Mouse (Mus musculus): ENCODE measurements around the gene Asic2. TPM values are rescaled to one million over a fixed set of nuclear protein-coding genes. Genes with fewer than 3 reads are reported as not detected.

Asic2 gene
- total and polyA plus RNA-seq, 2 experiments from 2014 or later, result 19.8 to 60.2 TPM

DNA sequence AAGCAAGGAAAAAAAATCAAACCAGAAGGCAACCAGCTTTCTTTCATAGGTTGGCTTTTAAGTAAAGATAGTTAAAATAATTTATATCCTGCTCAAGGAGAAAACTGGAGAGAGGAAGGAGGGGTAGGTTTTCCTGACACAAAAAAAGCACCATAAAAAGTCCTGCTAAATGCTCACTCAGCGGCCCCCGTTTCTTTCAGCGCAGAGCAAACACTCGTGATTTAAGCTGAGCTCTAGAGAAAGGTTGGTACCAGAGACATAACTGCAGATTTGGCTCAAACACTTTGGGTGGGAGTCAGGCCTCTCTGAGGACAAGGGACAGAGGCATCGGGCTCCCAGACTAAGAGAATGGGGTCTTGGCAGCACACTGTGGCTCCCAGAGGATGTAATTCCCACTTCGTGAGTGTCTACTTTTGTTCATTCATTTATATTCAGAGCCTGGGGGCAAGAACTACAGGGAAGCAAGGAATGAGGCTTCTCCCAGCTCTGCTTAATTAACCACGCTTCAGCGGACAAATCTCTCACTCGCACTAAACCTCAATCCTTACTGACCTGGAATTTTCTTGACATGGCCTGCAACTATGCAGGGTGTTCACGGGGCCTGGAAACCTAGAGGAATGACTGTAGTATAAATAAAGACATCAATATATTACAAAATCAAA, 965.4 kb downstream of the Asic2 start:
- H3K27me3 ChIP-seq (ENCODE audit: insufficient read depth, low read length), result no peaks in the 10 kb centered on the region
- no peak overlapping the region for H3K4me2 ChIP-seq (ENCODE audit: low read depth, low read length, poor library complexity, severe bottlenecking)
- 0 out of 2 replicates have a peak overlapping the region, but pooled peaks have one; percentile 26 for H3K27ac ChIP-seq (ENCODE audit: low read depth, low read length)
- no peak for DNase-seq (ENCODE audit: low spot score)
- no peak for TF ChIP-seq CTCF (IDR thresholded peaks at IDR 0.05)
- H3K4me1 ChIP-seq (ENCODE audit: insufficient read depth, low read length), result no peaks in the 10 kb centered on the region
- no peak overlapping the region for H3K9ac ChIP-seq (replicated peaks; ENCODE audit: low read length, poor library complexity, severe bottlenecking)
- 30% methylated on average over 10 of the region's 10 CpGs for WGBS
- H3K4me3 ChIP-seq (ENCODE audit: low read depth, low read length), result no peak overlapping the region
- ATAC-seq (ENCODE audit: low FRiP score), result no peak
- H3K36me3 ChIP-seq (ENCODE audit: insufficient read depth, low read length), result no peaks in the 10 kb centered on the region
- no peaks in the 10 kb centered on the region for H3K9me3 ChIP-seq (ENCODE audit: low read length)

DNA sequence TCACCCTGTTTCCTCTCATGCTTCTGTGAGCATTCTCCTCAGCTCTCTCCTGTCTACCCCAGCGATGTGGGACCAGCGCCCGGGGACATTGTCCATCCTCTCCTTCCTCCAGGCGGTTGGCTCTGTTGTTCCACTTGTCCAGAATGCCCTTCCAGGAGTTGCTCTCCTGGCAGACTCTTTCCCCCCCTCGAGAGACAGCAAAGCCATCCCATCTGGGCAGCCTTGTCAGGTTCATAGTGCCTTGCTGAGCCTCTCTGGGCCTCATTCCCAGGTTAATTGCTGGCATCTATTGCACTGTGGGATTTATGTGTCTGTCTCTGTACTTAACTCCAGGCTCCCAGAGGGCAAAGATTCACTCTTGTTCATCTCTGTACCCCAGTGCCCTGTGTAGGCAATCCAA, 972.6 kb downstream of the Asic2 start:
- WGBS, result 79% methylated on average over 5 of the region's 5 CpGs
- Histone ChIP-seq H3K27ac (ENCODE audit: low read depth, low read length) (no peak overlapping the region), H3K9me3 (ENCODE audit: low read length) (no peaks in the 10 kb centered on the region), H3K36me3 (ENCODE audit: insufficient read depth, low read length) (no peaks in the 10 kb centered on the region), H3K9ac (replicated peaks; ENCODE audit: low read length, poor library complexity, severe bottlenecking) (no peak overlapping the region), H3K4me3 (ENCODE audit: low read depth, low read length) (no peak overlapping the region), H3K27me3 (ENCODE audit: insufficient read depth, low read length) (no peaks in the 10 kb centered on the region), H3K4me2 (ENCODE audit: low read depth, low read length, poor library complexity, severe bottlenecking) (no peak overlapping the region), H3K4me1 (ENCODE audit: insufficient read depth, low read length) (no peaks in the 10 kb centered on the region)
- TF ChIP-seq CTCF (IDR thresholded peaks at IDR 0.05), result no peak
- DNase-seq (ENCODE audit: low spot score), result no peak
- no peak for ATAC-seq (ENCODE audit: low FRiP score)

DNA sequence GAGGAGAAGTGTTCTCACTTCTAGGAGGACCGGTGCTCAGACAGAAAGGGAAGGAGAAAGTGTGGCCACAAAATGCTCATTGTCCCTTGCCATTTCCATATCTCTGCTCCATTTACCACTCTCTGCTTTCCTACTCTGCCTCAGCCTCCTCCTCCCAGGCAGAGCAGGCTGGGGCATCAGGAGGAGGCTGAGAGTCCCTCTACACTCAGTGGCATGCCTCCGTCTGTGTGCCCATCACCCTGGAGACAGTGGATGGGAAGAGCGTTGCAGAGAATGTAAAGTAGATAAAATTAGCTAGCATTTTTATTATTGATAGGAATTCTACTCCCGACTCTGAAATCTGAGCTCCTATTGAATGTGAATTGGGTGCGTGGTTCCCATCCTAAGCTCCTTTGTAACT, 984.7 kb downstream of the Asic2 start:
- peak; percentile 44 for DNase-seq (ENCODE audit: low spot score)
- no peak overlapping the region for H3K27ac ChIP-seq (ENCODE audit: low read depth, low read length)

DNA sequence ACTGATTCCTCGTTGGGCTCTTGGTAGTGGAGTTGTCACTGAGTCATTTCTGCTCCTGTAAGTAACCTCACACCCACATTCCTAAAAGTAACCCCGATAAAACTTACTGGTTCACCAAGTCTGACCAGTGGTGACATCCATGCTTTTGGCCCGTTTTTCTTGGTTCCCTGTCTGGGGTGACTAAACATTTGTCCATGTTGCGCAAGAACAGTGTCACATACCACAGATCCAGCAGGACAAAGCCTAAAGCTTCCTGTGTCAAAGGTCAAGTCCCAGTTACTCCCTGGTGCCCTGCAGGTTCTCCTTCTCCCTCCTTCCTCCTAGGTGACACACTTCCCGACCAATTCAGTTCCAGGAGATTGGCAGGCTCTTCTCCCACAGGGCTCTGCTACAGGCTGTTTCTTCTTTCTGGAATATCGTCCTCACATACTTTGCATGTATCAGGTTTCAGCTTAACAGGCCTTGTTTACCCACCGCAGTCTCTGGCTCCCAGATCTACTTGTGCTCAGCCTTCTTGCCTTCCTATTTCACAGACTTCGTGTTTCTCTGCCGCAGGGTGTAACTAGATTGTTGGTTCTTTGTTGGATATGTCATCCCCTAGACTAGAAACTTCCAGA, 991.9 kb downstream of the Asic2 start:
- no peak for DNase-seq (ENCODE audit: low spot score)
- Histone ChIP-seq H3K4me2 (ENCODE audit: low read depth, low read length, poor library complexity, severe bottlenecking) (no peak overlapping the region), H3K9ac (replicated peaks; ENCODE audit: low read length, poor library complexity, severe bottlenecking) (no peak overlapping the region), H3K4me1 (ENCODE audit: insufficient read depth, low read length) (peaks cover 3% of the 10 kb centered on the region; the same call in 1 of the 2 replicates), H3K27me3 (ENCODE audit: insufficient read depth, low read length) (no peaks in the 10 kb centered on the region), H3K4me3 (ENCODE audit: low read depth, low read length) (no peak overlapping the region), H3K9me3 (ENCODE audit: low read length) (no peaks in the 10 kb centered on the region), H3K27ac (ENCODE audit: low read depth, low read length) (no peak overlapping the region), H3K36me3 (ENCODE audit: insufficient read depth, low read length) (no peaks in the 10 kb centered on the region)
- no peak for ATAC-seq (ENCODE audit: low FRiP score)
- WGBS, result 67% methylated on average over 9 of the region's 9 CpGs
- no peak for TF ChIP-seq CTCF (IDR thresholded peaks at IDR 0.05)

More for the DNA sequence above, 984.7 kb downstream of the Asic2 start:
- Histone ChIP-seq H3K36me3 (ENCODE audit: insufficient read depth, low read length) (no peaks in the 10 kb centered on the region), H3K4me3 (ENCODE audit: low read depth, low read length) (no peak overlapping the region), H3K4me1 (ENCODE audit: insufficient read depth, low read length) (no peaks in the 10 kb centered on the region; the same call in 1 of the 2 replicates), H3K4me2 (ENCODE audit: low read depth, low read length, poor library complexity, severe bottlenecking) (no peak overlapping the region), H3K27me3 (ENCODE audit: insufficient read depth, low read length) (no peaks in the 10 kb centered on the region), H3K9me3 (ENCODE audit: low read length) (no peaks in the 10 kb centered on the region), H3K9ac (replicated peaks; ENCODE audit: low read length, poor library complexity, severe bottlenecking) (no peak overlapping the region)
- 0 out of 2 replicates have a peak, but pooled peaks have one; percentile 65 for ATAC-seq (ENCODE audit: low FRiP score)
- 45% methylated on average over 5 of the region's 5 CpGs for WGBS
- no peak for TF ChIP-seq CTCF (IDR thresholded peaks at IDR 0.05)

DNA sequence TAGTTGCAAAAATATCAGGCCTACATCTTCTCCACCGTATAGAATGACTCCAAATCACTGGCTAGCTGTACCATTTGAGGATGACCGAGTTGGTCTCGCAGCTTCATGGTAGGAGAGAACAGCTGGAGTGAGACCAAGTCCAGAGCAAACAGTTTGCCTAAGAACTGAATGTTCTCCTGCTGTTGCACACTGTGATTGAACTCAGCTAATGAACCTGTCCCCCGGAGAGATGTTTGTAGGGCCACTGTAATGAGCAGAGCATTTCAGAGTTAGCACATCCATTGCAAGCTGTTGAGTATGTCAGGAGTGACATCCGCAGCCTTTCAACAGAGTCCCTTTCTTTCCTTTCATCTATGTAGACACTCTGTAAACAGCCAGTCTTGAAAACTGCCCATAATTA, 993.6 kb downstream of the Asic2 start:
- peaks cover 3% of the 10 kb centered on the region; the same call in 1 of the 2 replicates for H3K4me1 ChIP-seq (ENCODE audit: insufficient read depth, low read length)
- no peak overlapping the region for H3K4me2 ChIP-seq (ENCODE audit: low read depth, low read length, poor library complexity, severe bottlenecking)
- 81% methylated on average over 5 of the region's 5 CpGs for WGBS
- H3K9me3 ChIP-seq (ENCODE audit: low read length), result no peaks in the 10 kb centered on the region
- no peaks in the 10 kb centered on the region for H3K36me3 ChIP-seq (ENCODE audit: insufficient read depth, low read length)
- no peak for ATAC-seq (ENCODE audit: low FRiP score)
- no peak for TF ChIP-seq CTCF (IDR thresholded peaks at IDR 0.05)
- H3K4me3 ChIP-seq (ENCODE audit: low read depth, low read length), result no peak overlapping the region
- no peaks in the 10 kb centered on the region for H3K27me3 ChIP-seq (ENCODE audit: insufficient read depth, low read length)
- no peak overlapping the region for H3K27ac ChIP-seq (ENCODE audit: low read depth, low read length)
- DNase-seq (ENCODE audit: low spot score), result peak; percentile 28
- no peak overlapping the region for H3K9ac ChIP-seq (replicated peaks; ENCODE audit: low read length, poor library complexity, severe bottlenecking)

DNA sequence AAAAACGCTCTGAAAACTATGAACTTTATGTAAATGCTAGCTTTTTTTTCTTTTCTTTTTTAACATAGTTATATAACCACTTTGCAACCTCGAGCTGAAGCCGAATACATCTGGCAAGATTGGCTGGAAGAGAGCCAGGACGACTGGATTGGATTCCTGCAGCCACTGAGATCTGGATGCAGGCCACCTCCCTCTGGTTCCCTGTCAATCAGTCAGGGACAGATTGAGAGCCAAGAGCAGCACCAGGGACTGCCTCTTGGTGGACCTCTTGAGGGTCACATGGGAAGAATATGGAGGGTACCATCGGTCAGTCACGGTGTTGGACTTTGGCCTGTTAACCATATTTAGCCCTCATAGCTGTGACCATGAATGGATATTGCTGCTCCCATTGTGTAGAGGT, 994.3 kb downstream of the Asic2 start:
- Histone ChIP-seq H3K4me2 (ENCODE audit: low read depth, low read length, poor library complexity, severe bottlenecking) (no peak overlapping the region), H3K4me3 (ENCODE audit: low read depth, low read length) (no peak overlapping the region), H3K9ac (replicated peaks; ENCODE audit: low read length, poor library complexity, severe bottlenecking) (no peak overlapping the region), H3K9me3 (ENCODE audit: low read length) (no peaks in the 10 kb centered on the region), H3K4me1 (ENCODE audit: insufficient read depth, low read length) (peaks cover 3% of the 10 kb centered on the region; the same call in 1 of the 2 replicates), H3K27me3 (ENCODE audit: insufficient read depth, low read length) (no peaks in the 10 kb centered on the region), H3K27ac (ENCODE audit: low read depth, low read length) (no peak overlapping the region), H3K36me3 (ENCODE audit: insufficient read depth, low read length) (no peaks in the 10 kb centered on the region)
- ATAC-seq (ENCODE audit: low FRiP score) (no peak), DNase-seq (ENCODE audit: low spot score) (peak; percentile 30)
- no peak for TF ChIP-seq CTCF (IDR thresholded peaks at IDR 0.05)
- 66% methylated on average over 6 of the region's 6 CpGs for WGBS

Data from midbrain, postnatal 0 days (tissue).